In genomic region chr1:70354014-70354413, GRCm38 (mm10) we compare ENCODE assay signal across 24 mouse cellular contexts.
"Had no signal": no experiment of that assay in that cellular context is flagged by ENCODE, and none has a peak within 500 bp of the region (broad histone marks: within the 10 kb centered on the region; RNA-seq: fewer than 3 reads in every experiment).

No protein-coding gene starts in this region.

- H3K9ac ChIP-seq: heart, embryonic 12.5 days; hindbrain, embryonic 12.5 days; hindbrain, embryonic 14.5 days; intestine, embryonic 15.5 days; limb, embryonic 13.5 days; limb, embryonic 15.5 days; liver, embryonic 12.5 days; liver, embryonic 14.5 days had no signal

- H3K4me1 ChIP-seq: heart, embryonic 10.5 days; heart, embryonic 12.5 days; hindbrain, embryonic 10.5 days; hindbrain, embryonic 12.5 days; intestine, embryonic 15.5 days; limb, embryonic 13.5 days; limb, embryonic 15.5 days; liver, embryonic 12.5 days had no signal

- H3K27me3 ChIP-seq: heart, embryonic 12.5 days; hindbrain, embryonic 12.5 days; intestine, embryonic 15.5 days; limb, embryonic 13.5 days; limb, embryonic 15.5 days; liver, embryonic 12.5 days had no signal

- ATAC-seq: forebrain, embryonic 16.5 days; hindbrain, embryonic 16.5 days; inflammation-experienced regulatory T-cells, adult 6 months; intestine, embryonic 15.5 days; intestine, postnatal 0 days; liver, embryonic 12.5 days had no signal

- DNase-seq: gastrocnemius, adult 2 months; gastrocnemius, postnatal 10 days; gastrocnemius, postnatal 25 days; heart, adult 18-20 months; heart, postnatal 10 days; heart, postnatal 4 days; layer of hippocampus, adult 9-11 months; layer of hippocampus, postnatal 36 days; left cerebral cortex, postnatal 4 days; lung, adult 18-20 months had no signal

- H3K27ac ChIP-seq: gastrocnemius, adult 2 months; heart, embryonic 10.5 days; hindbrain, embryonic 10.5 days; hindbrain, embryonic 12.5 days; hindbrain, embryonic 14.5 days; intestine, embryonic 15.5 days; limb, embryonic 13.5 days; limb, embryonic 15.5 days; liver, embryonic 12.5 days; liver, embryonic 14.5 days had no signal

- H3K9me3 ChIP-seq: heart, embryonic 10.5 days; heart, embryonic 12.5 days; hindbrain, embryonic 10.5 days; hindbrain, embryonic 12.5 days; intestine, embryonic 15.5 days; limb, embryonic 13.5 days; limb, embryonic 15.5 days; liver, embryonic 12.5 days had no signal

- H3K4me3 ChIP-seq: gastrocnemius, adult 2 months; heart, embryonic 10.5 days; heart, embryonic 12.5 days; hindbrain, embryonic 10.5 days; hindbrain, embryonic 12.5 days; intestine, embryonic 15.5 days; limb, embryonic 13.5 days; limb, embryonic 15.5 days; liver, embryonic 12.5 days had no signal

- H3K4me2 ChIP-seq: heart, embryonic 12.5 days; hindbrain, embryonic 12.5 days; hindbrain, embryonic 14.5 days; intestine, embryonic 15.5 days; limb, embryonic 13.5 days; limb, embryonic 15.5 days; liver, embryonic 12.5 days had no signal

- H3K36me3 ChIP-seq: heart, embryonic 10.5 days; heart, embryonic 12.5 days; hindbrain, embryonic 10.5 days; hindbrain, embryonic 12.5 days; intestine, embryonic 15.5 days; limb, embryonic 13.5 days; limb, embryonic 15.5 days; liver, embryonic 12.5 days had no signal
